Mouse (Mus musculus): ENCODE data around the gene Tspan18. TPM values are rescaled to one million over a fixed set of nuclear protein-coding genes. Genes with fewer than 3 reads are reported as not detected.

The Tspan18 gene
- polyA plus RNA-seq, 1 experiment = 6.8 TPM

- 57% methylated on average over 16 of the region's 16 CpGs for WGBS
- no peak for DNase-seq (ENCODE audit: low read depth, low spot score)
Measured at GRCm38 (mm10) chr2:93303585-93304272, 30.6 kb downstream of the Tspan18 start.

- WGBS = 72% methylated on average over 5 of the region's 5 CpGs
- no peak for DNase-seq (ENCODE audit: low read depth, low spot score)
Measured at GRCm38 (mm10) chr2:93303260-93303584, 31.1 kb downstream of the Tspan18 start.

DNA sequence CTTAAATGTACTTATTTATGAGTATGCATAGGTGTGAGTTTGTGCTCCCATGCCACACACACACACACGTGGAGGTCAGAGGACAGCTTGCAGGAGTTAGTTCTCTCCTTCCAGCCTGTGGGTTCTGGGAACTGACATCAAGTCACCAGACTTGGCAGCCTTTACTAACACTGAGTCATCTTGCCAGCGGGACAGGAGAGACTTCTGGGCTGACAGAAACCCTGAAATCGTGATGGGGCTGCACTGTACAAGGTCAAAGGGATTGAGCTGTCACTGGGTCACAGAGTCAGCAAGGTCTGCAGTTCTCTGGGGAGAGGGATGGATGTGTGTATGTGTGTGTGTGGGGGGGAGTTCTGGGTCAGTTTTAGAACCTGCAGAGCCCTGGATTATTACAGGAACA lies 36.6 kb downstream of the Tspan18 start:
- no peak for DNase-seq (ENCODE audit: low read depth, low spot score)
- WGBS = 39% methylated on average over 3 of the region's 3 CpGs

- no peak for DNase-seq (ENCODE audit: low read depth, low spot score)
- WGBS = 68% methylated on average over 13 of the region's 13 CpGs
Measured at GRCm38 (mm10) chr2:93291186-93291926, 42.9 kb downstream of the Tspan18 start.

- 70% methylated on average over 7 of the region's 7 CpGs for WGBS
- DNase-seq (ENCODE audit: low read depth, low spot score) = no peak
Measured at GRCm38 (mm10) chr2:93290345-93291118, 43.8 kb downstream of the Tspan18 start.

GRCm38 (mm10) chr2:93289161-93289560 lies 45.1 kb downstream of the Tspan18 start:
- WGBS = 74% methylated on average over 10 of the region's 10 CpGs
- no peak for DNase-seq (ENCODE audit: low read depth, low spot score)

DNA sequence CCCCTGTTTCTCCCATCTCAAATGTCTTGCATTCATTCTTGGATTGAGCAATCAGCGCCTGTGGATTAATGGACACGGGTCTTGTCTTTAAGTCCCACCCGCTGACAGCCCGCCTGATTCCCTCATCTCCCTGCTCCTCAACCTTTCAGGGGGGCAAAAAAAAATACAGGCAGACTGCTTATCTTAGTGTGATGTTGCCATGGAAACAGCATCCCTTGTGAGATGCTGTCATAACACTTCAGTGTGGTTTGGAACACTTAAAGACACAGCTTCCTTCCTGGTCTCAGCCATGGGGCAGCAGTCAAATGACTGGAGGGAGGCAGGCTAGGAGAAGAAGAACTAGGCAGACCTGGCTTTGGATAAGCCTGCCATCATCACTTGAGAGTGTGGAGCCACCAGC lies 47.0 kb downstream of the Tspan18 start:
- 66% methylated on average over 4 of the region's 4 CpGs for WGBS

GRCm38 (mm10) chr2:93286742-93287141 lies 47.6 kb downstream of the Tspan18 start:
- WGBS = 63% methylated on average over 4 of the region's 4 CpGs

More for the DNA sequence above, 47.0 kb downstream of the Tspan18 start:
- DNase-seq (ENCODE audit: low read depth, low spot score) = no peak

GRCm38 (mm10) chr2:93286321-93286720 lies 48.0 kb downstream of the Tspan18 start:
- 45% methylated on average over 2 of the region's 2 CpGs for WGBS
- DNase-seq (ENCODE audit: low read depth, low spot score) = no peak

More at GRCm38 (mm10) chr2:93286742-93287141, 47.6 kb downstream of the Tspan18 start:
- DNase-seq (ENCODE audit: low read depth, low spot score) = no peak

- DNase-seq (ENCODE audit: low read depth, low spot score) = no peak
- WGBS = 68% methylated on average over 8 of the region's 8 CpGs
Measured at GRCm38 (mm10) chr2:93285842-93286241, 48.5 kb downstream of the Tspan18 start.

DNA sequence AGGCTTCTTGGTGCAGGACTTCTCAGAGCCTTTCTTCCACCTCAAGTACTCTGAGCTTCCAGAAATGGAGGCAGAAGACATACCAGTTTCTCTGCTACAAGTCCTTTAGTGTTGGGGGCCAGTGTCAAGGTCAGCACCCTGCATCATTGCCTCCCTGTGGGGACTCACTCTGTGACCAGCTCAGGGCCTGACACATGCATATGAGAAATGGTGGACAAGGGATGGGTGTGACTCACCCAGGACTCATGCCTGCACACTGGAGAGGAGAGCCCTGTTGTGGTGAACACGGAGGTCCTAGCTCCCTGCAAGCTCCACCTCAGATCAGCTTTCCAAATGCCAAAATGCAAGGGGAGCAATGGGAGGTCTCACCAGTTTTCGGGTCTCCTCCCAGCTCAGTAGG lies 49.7 kb downstream of the Tspan18 start:
- no peak for DNase-seq (ENCODE audit: low read depth, low spot score)
- 61% methylated on average over 2 of the region's 2 CpGs for WGBS

DNA sequence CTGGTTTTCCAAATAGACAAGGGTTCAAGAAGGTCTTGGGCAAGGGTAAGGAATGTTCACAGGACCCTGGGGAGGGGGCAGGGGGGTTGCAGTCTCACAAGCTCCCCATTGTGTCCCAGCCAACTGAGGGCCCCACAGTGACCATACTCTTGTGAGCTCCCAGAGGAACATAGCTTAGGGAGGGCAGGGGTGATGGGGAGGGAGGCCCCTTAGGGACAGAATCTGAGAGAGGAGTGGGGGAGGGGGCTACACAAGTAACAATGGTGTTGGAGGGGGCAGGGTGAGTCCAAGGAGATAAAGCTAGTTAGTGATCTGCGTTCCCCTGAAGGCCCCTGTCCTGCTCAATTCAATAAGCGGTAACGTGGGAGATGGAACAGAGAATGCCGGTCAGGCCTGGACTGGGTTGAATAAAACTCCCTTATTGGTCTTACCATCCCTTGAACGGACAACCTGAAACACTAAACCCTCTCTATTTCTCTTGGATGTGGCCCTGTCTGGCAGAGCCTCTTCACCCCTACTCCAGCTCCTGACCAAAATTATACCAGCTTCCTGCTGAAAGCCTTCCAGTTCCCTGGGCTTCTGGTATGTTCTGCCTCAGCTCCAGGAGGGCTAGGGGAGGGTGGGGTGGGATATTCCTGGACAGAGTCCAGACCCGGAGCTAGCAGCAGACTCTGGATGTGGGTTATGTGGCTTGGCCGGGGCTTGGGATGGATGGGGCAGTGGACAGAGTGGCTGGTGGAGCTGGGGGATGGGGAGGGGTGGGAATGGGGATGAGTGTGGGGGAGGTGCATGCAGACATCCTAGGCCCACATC lies 50.6 kb downstream of the Tspan18 start:
- 66% methylated on average over 7 of the region's 7 CpGs for WGBS
- no peak for DNase-seq (ENCODE audit: low read depth, low spot score)

GRCm38 (mm10) chr2:93282636-93283035 lies 51.7 kb downstream of the Tspan18 start:
- no peak for DNase-seq (ENCODE audit: low read depth, low spot score)

GRCm38 (mm10) chr2:93281466-93281865 lies 52.8 kb downstream of the Tspan18 start:
- WGBS = 71% methylated on average over 6 of the region's 6 CpGs
- DNase-seq (ENCODE audit: low read depth, low spot score) = no peak

More at GRCm38 (mm10) chr2:93282636-93283035, 51.7 kb downstream of the Tspan18 start:
- WGBS = 75% methylated on average over 4 of the region's 4 CpGs

DNA sequence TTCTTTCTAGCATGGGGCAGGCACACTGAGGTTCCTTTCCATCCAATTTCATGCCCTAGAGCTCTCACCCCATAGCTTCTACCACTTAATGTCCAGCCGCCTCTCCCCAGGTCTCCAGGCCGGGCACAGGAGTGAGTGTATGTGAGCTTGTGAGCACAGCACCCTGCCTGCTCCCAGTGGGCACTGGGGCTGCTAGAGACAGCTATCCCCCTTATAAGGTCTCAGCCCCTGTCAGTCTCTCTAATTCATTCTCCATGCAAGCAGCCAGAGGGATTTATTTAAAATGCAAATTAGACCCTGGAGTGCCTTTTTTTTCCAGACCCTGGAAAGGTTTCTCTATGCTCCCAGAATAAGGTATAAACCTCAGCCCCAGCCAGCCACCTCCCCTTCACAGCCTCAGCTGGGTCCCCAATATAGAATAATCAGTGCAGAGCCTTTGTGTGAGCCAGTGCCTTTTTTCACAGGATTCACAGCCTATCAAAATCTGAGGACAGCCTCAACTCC lies 54.1 kb downstream of the Tspan18 start:
- 88% methylated on average over 2 of the region's 2 CpGs for WGBS
- DNase-seq (ENCODE audit: low read depth, low spot score) = no peak

DNA sequence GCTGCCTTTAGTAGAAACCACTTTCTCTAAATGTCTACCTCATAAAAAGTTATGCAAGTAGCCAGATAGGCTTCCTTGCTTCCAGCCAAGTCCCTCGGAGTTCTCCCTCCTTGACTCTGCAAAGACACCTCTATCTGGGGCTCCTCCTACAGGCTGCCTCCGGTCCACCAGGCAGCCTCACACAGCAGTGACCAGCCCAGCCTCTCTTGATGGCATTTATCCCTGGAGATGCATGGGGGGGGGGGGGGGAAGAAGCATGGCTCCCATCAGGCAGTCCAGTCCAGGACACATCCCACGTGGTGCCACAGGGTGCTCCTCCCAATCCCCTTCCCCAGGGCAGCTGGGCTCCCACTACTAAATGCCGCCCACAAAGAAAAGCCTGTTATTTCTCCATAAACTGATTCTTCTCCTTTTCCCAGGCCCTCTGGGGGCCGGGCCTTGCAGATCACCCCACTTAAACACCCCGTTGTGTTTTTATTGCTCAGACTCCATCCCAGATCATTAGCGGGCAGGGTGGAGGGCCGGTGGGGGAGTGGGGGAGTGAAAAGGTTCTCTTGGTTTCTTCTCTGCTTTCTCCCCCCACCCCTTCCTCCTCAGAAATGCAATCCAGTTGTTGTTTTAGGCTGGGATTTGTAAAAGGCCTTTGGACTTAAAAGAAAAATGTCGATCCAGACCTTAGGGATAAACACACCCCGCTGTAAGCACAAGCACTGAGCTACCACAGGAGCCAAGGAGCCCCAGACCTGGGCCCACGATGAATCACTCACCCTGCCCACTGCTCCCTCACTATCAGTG lies 55.9 kb downstream of the Tspan18 start:
- no peak for DNase-seq (ENCODE audit: low read depth, low spot score)
- 24% methylated on average over 11 of the region's 11 CpGs for WGBS

- 47% methylated on average over 4 of the region's 4 CpGs for WGBS
- no peak for DNase-seq (ENCODE audit: low read depth, low spot score)
Measured at GRCm38 (mm10) chr2:93277486-93277885, 56.8 kb downstream of the Tspan18 start.

DNA sequence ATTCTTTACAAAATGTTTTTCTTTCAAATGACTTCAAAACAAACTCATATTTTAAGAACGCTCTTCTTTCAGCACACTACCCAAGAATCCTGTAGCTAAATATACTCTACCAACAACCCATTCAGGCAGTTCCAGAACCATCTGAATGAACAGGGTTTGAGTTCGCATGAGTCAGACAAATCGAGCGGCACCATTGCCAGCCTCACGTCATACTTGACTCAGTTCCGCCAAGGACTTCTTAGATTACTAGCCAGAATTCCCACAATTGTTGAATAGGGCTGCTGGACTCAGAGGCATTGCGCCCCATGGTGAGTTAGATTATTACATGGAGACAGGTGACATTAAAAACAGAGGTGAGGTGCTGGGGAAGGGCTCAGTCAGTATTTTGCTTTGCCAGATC lies 58.3 kb downstream of the Tspan18 start:
- WGBS = 90% methylated on average over 7 of the region's 7 CpGs
- DNase-seq (ENCODE audit: low read depth, low spot score) = no peak

GRCm38 (mm10) chr2:93273916-93274315 lies 60.4 kb downstream of the Tspan18 start:
- no peak for DNase-seq (ENCODE audit: low read depth, low spot score)
- WGBS = 59% methylated on average over 1 of the region's 1 CpGs

All from large intestine, adult 2 months (tissue).